Mouse (Mus musculus) G1E (cell line): ENCODE results near the gene Men1.

Experiments used
- CTCF ChIP-seq: IDR thresholded peaks from 2 replicates; pipeline ENCODE4 v1.5.1; 2012; ENCODE audit warnings: low read depth, low read length, inconsistent platforms, mixed read lengths
- GATA1 ChIP-seq: IDR thresholded peaks from 2 replicates; pipeline ENCODE4 v1.6.1; 2012; ENCODE audit warnings: borderline replicate concordance, low read length, inconsistent platforms, mixed read lengths
- POLR2AphosphoS5 ChIP-seq: IDR thresholded peaks from 2 replicates; pipeline ENCODE4 v1.6.1; 2012; ENCODE audit warnings: low read depth, low read length, inconsistent platforms; ENCODE audit not compliant: insufficient replicate concordance
- TAL1 ChIP-seq: conservative IDR thresholded peaks from 2 replicates; pipeline ENCODE4 v1.6.1; 2012; ENCODE audit warnings: low read depth, low read length, inconsistent platforms, mixed read lengths

DNA sequence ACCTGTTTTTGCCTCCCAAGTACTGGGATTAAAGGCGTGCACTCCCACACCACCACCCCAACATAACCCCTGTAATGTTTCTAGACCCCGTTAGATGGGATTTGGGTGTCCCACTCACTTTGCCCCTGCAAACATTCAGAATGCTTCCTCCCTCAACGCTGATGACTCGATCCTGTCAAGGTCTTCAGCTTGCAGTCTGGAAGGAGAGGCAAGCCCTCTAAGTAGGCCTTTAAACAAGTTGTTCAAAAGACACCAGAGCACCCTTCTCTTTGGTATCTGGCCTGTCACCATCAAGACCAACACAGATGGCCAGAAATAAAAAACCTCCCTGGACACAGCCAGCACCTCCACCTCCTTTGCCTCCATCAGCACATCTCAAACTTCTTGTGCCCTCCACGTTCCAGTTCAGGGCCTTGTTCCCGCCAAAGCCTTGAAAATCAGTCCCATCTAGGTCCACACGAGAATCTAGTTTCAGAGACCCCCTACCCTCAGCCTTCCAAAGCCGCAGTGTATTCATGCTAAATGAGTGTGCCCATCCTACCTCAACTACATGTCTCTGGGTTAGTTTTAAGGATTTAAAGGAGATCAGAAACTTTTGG, 29.2 kb upstream of the Men1 start:
- TF ChIP-seq CTCF (no peak), GATA1 (no peak), TAL1 (no peak), POLR2AphosphoS5 (no peak)
